Mouse (Mus musculus): Measurements from ENCODE around the gene Mapk10. TPM values are rescaled to one million over a fixed set of nuclear protein-coding genes. Genes with fewer than 3 reads are reported as not detected.
A peak's percentile ranks its signal among the peaks of the same experiment; 100 is the strongest.

Mapk10 gene
- polyA plus RNA-seq, 1 experiment from 2014 or later: 0.23 TPM

DNA sequence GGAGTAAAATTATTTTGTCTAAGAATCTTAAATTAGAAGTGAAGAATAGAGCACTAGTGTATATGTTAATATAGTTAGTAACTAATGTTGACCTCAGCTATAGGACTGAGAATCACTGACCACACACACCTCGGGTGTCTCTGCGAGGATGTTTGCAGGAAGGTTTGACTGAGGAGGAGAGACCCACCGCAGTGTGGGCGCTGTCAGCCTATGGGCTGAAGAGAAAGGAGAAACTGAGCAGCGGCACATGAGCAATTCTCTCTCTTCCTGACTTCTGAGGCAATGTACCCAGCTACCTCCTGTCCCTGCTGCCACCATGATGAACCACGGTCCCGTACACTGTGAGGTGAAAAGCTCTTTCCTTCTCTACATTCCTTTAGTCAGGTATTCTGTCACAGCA lies 95.6 kb downstream of the Mapk10 start:
- CTCF ChIA-PET: interaction anchor here (0.7 to 1.0 kb wide), 3 partner anchors 12 to 19 kb away, joined by 3 to 4 read pairs (median 3); no protein-coding TSS in a partner anchor
- in situ Hi-C loops (cut with MboI; ENCODE audit: low pct_unique_long_range_greater_than_20kb): no loop called here
- POLR2A ChIA-PET: no interaction called here
- no peak for ATAC-seq
- DNase-seq (ENCODE audit: low read depth, low spot score): no peak
- H3K27me3 ChIP-seq: peaks cover 14% of the 10 kb centered on the region
- TF ChIP-seq CTCF (IDR thresholded peaks at IDR 0.05): no peak

DNA sequence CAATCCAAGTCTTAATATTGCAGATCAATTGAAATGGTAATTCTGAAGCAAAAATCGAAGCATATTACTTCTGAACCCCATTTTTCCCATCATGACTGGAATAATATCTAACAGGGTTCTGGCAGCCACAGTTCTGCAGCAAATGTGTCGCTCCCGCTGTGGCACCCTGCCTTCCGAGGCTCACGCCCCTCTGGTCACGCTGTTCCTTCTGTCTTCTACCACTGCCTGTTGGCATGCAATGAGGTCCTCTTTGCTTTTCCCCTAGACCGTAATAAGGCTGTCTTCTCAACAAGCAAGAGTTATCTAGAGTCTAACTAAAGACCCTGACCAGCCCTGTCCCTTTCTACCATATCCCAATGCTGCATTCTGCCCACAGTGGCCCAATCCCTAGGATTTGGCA lies 98.7 kb downstream of the Mapk10 start:
- ChIA-PET CTCF (interaction anchor here (1.0 kb wide), 1 partner anchor 10 kb away, joined by 4 read pairs; no protein-coding TSS in a partner anchor), POLR2A (no interaction called here)
- no peak for TF ChIP-seq CTCF (IDR thresholded peaks at IDR 0.05)
- no peak for ATAC-seq
- DNase-seq (ENCODE audit: low read depth, low spot score): no peak
- H3K27me3 ChIP-seq: no peaks in the 10 kb centered on the region
- in situ Hi-C loops (cut with MboI; ENCODE audit: low pct_unique_long_range_greater_than_20kb): no loop called here

DNA sequence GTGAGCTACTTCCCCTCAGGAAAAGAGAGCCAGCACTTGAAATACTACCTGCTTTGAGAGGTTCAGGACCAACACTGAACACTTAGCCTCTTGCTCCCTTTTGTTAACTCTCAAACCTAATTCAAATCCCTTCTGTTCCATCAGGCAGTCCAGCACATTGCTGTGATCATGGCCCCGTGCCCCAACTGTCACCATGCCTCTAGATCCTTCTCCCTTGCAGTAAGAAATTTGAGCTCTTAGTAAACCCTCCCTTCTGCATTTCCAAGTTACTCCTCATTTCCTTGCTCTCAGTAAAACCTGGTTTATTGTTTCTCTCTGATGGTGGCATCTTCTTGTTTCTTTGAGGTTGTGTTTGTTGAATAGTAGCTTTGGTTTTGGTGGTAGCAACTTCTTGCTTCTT lies 101.7 kb downstream of the Mapk10 start:
- DNase-seq (ENCODE audit: low read depth, low spot score): no peak
- TF ChIP-seq CTCF (IDR thresholded peaks at IDR 0.05): no peak
- ChIA-PET CTCF (interaction anchor here (1.0 kb wide), 1 partner anchor 29 kb away, joined by 3 read pairs; no protein-coding TSS in a partner anchor), POLR2A (no interaction called here)
- in situ Hi-C loops (cut with MboI; ENCODE audit: low pct_unique_long_range_greater_than_20kb): no loop called here
- no peaks in the 10 kb centered on the region for H3K27me3 ChIP-seq
- ATAC-seq: no peak

DNA sequence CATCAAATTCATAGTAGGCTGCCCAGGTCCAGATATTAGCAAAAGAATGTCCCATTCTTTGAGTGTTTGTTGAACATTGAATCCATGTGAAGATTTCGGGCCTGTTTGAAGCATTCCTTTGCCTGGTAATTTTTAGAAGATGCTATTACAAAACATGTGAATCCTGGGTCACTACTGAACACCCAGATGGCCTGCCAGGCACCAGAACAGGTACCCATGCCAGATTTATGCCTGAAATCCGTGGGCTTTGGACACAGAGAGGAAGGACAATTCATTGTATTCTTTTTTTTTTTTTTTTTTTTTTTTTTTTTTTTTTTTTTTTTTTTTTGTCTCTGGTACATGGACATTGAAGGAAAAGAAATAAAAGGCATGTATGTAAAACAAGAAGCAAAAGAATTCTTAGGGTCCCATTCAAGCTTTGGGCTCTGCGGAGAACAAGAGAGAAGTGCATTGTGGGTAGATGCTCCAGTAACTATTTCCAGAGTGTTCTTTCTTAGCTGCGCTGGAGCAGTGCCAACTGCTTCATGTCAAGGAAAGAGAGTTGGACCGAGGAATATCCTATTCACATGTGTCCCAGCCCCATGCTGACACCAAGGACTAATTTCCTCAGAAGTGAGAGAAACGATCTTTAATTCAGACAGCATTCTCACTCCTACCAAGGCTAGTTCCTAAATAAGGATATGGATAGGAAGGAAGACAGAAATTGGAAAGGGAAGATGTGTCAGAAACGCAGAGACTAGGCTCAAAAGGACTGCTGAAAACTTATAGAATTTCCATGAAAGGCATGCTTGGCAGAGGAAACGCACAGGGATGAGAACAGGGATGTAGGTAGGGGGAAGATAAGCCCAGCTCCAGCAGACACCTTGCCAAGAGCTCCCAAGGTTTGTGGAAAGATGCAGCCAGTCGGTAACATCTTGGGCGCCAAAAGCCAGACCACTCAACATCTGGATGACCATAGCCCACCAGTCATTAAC lies 105.4 kb downstream of the Mapk10 start:
- in situ Hi-C loops (cut with MboI; ENCODE audit: low pct_unique_long_range_greater_than_20kb): no loop called here
- ATAC-seq: no peak
- DNase-seq (ENCODE audit: low read depth, low spot score): no peak
- ChIA-PET CTCF (no interaction called here), POLR2A (interaction anchor here (0.6 kb wide), 2 partner anchors 8 to 1598 kb away, joined by 3 to 4 read pairs; no protein-coding TSS in a partner anchor)
- no peak for TF ChIP-seq CTCF (IDR thresholded peaks at IDR 0.05)
- H3K27me3 ChIP-seq: no peaks in the 10 kb centered on the region

DNA sequence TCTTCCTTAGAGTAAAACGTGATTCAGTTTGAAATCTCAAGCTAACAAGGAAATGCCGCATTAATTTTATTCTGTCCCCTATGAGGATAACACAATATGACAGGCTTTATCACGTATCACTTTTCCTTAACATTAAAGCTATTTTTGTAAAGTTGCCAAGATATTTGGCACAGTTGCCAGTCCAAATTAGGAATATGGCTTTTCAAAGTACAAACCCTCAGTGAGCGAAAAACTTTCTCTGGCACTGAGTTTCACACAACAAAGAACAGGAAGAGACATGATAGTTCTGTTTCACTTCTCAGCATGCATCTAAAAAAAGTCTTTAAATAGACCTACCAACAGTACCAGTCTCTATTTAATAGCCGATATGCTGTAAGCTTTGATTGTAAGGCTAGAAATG lies 107.1 kb downstream of the Mapk10 start:
- H3K27me3 ChIP-seq: no peaks in the 10 kb centered on the region
- POLR2A ChIA-PET: no interaction called here
- TF ChIP-seq CTCF (IDR thresholded peaks at IDR 0.05): no peak
- CTCF ChIA-PET: interaction anchor here (0.8 to 1.2 kb wide), 2 partner anchors 13 to 27 kb away, joined by 3 read pairs; no protein-coding TSS in a partner anchor
- in situ Hi-C loops (cut with MboI; ENCODE audit: low pct_unique_long_range_greater_than_20kb): no loop called here
- no peak for DNase-seq (ENCODE audit: low read depth, low spot score)
- no peak for ATAC-seq

DNA sequence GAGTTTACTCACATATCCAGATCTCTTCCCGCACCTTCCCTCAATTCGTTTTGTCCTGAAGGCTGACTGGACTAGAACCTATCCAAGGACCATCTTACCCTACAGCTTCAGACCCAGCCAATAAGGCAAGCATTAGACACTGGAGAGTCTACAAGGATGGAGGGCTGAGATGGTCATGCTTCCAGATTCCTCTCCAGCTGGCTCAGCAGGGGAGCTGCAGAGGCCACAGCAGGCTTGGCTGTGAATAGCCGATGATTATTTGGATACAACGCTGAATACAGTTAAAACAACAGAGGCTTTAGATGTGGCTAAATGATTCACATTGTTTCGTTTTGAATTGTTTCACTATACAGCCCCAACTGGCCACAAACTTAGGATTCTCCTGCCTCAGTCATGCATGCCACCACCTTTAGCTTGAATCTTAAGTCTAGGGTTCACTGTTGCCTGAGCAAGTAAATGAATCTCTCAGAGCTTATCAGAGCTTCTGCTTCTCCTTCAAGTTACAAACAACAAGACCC lies 108.2 kb downstream of the Mapk10 start:
- POLR2A ChIA-PET: no interaction called here
- no peaks in the 10 kb centered on the region for H3K27me3 ChIP-seq
- peak; percentile 92 for DNase-seq (ENCODE audit: low read depth, low spot score)
- CTCF ChIA-PET: interaction anchor here (0.7 to 1.3 kb wide), 5 partner anchors 10 to 13 kb away, joined by 3 to 4 read pairs (median 3); no protein-coding TSS in a partner anchor
- in situ Hi-C loops (cut with MboI; ENCODE audit: low pct_unique_long_range_greater_than_20kb): no loop called here
- no peak for TF ChIP-seq CTCF (IDR thresholded peaks at IDR 0.05)
- peak; percentile 93 for ATAC-seq

DNA sequence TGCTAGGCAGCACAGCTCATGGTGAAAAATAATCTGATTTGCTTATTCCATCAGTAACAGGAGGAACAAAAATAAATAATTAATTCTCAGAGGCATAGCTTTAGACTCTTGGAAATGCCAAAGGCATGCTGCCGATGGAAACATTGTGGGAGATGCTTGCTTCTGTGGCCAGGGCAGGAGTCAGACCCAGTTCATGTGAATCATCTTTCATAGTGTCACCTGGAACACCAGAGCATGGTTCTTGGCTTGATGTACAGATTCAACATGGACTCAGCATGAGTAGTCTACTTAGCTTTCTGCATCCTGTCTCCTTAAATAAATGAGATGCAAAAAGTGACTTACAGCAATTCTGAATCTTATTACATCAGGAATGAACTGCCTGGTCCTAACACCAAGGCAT lies 109.0 kb downstream of the Mapk10 start:
- in situ Hi-C loops (cut with MboI; ENCODE audit: low pct_unique_long_range_greater_than_20kb): no loop called here
- TF ChIP-seq CTCF (IDR thresholded peaks at IDR 0.05): no peak
- DNase-seq (ENCODE audit: low read depth, low spot score) (no peak), ATAC-seq (peak; percentile 24)
- peaks cover 1% of the 10 kb centered on the region for H3K27me3 ChIP-seq
- CTCF ChIA-PET: interaction anchor here (1.3 kb wide), 1 partner anchor 10 kb away, joined by 3 read pairs; no protein-coding TSS in a partner anchor
- POLR2A ChIA-PET: no interaction called here

DNA sequence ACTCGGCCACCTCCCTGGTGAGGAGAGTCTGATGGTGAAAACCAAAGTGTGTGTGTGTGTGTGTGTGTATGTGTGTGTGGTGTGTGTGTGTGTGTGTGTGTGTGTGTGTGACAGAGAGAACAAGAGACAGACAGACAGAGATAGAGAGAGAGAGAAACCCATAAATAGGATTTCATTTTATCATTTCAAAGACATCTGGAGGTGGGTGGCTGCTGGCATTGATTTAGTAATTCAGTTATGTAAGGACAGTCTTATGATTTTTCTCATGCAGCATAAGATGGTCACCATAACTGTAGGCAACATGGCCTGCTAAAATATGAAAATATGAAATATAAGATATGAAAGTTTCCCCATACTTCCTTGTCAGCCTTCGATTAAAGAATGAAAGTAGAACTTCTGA lies 117.0 kb downstream of the Mapk10 start:
- ChIA-PET CTCF (no interaction called here), POLR2A (no interaction called here)
- in situ Hi-C loops (cut with MboI; ENCODE audit: low pct_unique_long_range_greater_than_20kb): no loop called here
- H3K27me3 ChIP-seq: peaks cover 5% of the 10 kb centered on the region
- ATAC-seq (no peak), DNase-seq (ENCODE audit: low read depth, low spot score) (no peak)
- TF ChIP-seq CTCF (IDR thresholded peaks at IDR 0.05): no peak

DNA sequence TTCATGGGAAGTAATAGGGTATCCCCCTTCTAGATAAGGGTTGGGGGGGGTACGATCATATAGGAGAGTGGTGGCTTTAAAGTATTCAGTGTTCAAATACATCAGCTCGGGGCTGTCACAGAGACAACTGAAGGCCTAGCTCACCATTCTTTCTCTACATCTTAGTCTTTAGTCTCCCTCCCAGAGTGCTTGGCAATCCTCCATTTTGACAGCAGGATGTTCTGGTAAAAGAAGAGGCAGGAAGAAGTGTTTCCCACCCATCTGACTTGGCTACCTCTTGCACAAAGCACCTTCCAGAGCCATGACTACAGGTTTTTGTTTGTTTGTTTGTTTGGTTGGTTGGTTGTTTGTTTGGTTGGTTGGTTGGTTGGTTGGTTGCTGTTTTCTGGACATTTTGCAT lies 125.3 kb downstream of the Mapk10 start:
- DNase-seq (ENCODE audit: low read depth, low spot score) (no peak), ATAC-seq (no peak)
- CTCF ChIA-PET: no interaction called here
- TF ChIP-seq CTCF (IDR thresholded peaks at IDR 0.05): no peak
- in situ Hi-C loops (cut with MboI; ENCODE audit: low pct_unique_long_range_greater_than_20kb): no loop called here
- POLR2A ChIA-PET: interaction anchor here (1.3 kb wide), 1 partner anchor 10 kb away, joined by 3 read pairs; no protein-coding TSS in a partner anchor
- peaks cover 14% of the 10 kb centered on the region for H3K27me3 ChIP-seq

DNA sequence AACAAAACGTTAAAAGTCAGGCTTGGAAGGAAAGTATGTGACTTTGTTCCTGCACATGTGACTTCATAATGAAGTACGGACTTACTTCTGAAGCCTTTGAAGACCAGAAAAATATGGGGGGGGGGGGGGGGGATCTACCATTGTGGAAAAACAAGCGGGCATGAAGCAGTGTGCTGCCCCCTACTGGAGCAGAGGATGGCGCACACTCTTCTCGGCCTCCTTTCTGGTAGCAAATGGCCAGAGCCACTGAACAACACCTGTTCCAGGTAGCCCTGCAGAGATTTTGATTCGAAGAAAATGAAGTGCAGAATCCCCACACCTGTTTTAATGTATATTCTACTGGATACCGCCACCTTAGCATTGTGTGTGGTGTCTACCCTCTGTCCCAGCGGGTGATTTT lies 135.7 kb downstream of the Mapk10 start:
- in situ Hi-C loops (cut with MboI; ENCODE audit: low pct_unique_long_range_greater_than_20kb): no loop called here
- peaks cover 13% of the 10 kb centered on the region for H3K27me3 ChIP-seq
- CTCF ChIA-PET: no interaction called here
- TF ChIP-seq CTCF (IDR thresholded peaks at IDR 0.05): peak; percentile 15
- POLR2A ChIA-PET: no interaction called here
- ATAC-seq: no peak
- no peak for DNase-seq (ENCODE audit: low read depth, low spot score)
